Mouse (Mus musculus) liver, postnatal 0 days (tissue): ENCODE measurements around the gene Ndufa13. TPM values are rescaled to one million over a fixed set of nuclear protein-coding genes. Genes with fewer than 3 reads are reported as not detected.

Experiments used
- ATAC-seq: fragments of 200-750 bp; cut with Nextera tagmentation; 2 replicates; pipeline ENCODE4 v1.8.0; 2017; ENCODE audit warnings: mild to moderate bottlenecking, moderate library complexity
- DNase-seq: peaks from one replicate; pipeline ENCODE4 v3.0.0-alpha.2; 2016
- H3K27ac ChIP-seq: fragments of 300-500 bp; sonication (generic); 2 replicates; pipeline ENCODE4 v1.5.1; 2014; ENCODE audit warnings: antibody characterized with exemption, moderate library complexity, mild to moderate bottlenecking, low read depth
- H3K27me3 ChIP-seq: fragments of 300-500 bp; sonication (generic); 2 replicates; pipeline ENCODE4 v1.6.1; 2014; ENCODE audit warnings: low read length, control low read depth, mixed read lengths; ENCODE audit not compliant: insufficient read depth
- H3K36me3 ChIP-seq: fragments of 300-500 bp; sonication (generic); replicated peaks from 2 replicates; pipeline ENCODE4 v1.6.1; 2014; ENCODE audit warnings: mild to moderate bottlenecking, control low read depth, low read length, moderate library complexity, mixed read lengths; ENCODE audit not compliant: insufficient read depth
- H3K4me1 ChIP-seq: fragments of 300-500 bp; sonication (generic); 2 replicates; pipeline ENCODE4 v1.6.1; 2014; ENCODE audit warnings: antibody characterized with exemption, mild to moderate bottlenecking, control low read depth; ENCODE audit not compliant: insufficient read depth
- H3K4me2 ChIP-seq: fragments of 300-500 bp; sonication (generic); 2 replicates; pipeline ENCODE4 v1.6.1; 2014; ENCODE audit warnings: low read depth, mild to moderate bottlenecking, low read length, moderate library complexity, mixed read lengths
- H3K4me3 ChIP-seq: fragments of 300-500 bp; sonication (generic); 2 replicates; pipeline ENCODE4 v1.5.1; 2014; ENCODE audit warnings: low read depth, low read length
- H3K9ac ChIP-seq: fragments of 300-500 bp; sonication (generic); replicated peaks from 2 replicates; pipeline ENCODE4 v1.6.1; 2014; ENCODE audit warnings: mild to moderate bottlenecking, moderate library complexity
- H3K9me3 ChIP-seq: fragments of 300-500 bp; sonication (generic); 2 replicates; pipeline ENCODE4 v1.6.1; 2016; ENCODE audit warnings: mild to moderate bottlenecking, control low read depth, low read length, mixed read lengths
- CTCF ChIP-seq: sonication (generic); IDR thresholded peaks from 2 replicates; pipeline ENCODE4 v1.5.1; 2016; ENCODE audit warnings: antibody characterized with exemption, low read depth
- EP300 ChIP-seq: IDR thresholded peaks from 2 replicates; pipeline ENCODE4 v1.6.1; 2016; ENCODE audit warnings: antibody characterized with exemption, low read depth, mild to moderate bottlenecking
- WGBS: fragments of 180-500 bp; shearing (Covaris S2); extraction: QIAGEN DNeasy Blood & Tissue Kit; methylation state at CpG from one replicate; pipeline ENCODE4 v1.1.7; 2014; ENCODE audit not compliant: insufficient replicate concordance; 5-methylcytosine and 5-hydroxymethylcytosine counted together
- polyA plus RNA-seq: library from polyadenylated mRNA; unstranded; fragments of >200 nt; fragmentation: Nextera tagmentation; extraction: Ambion mirVana; gene quantifications from 2 replicates; pipeline ENCODE4 v1.2.1, GENCODE M21; 2015

The Ndufa13 gene
- polyA plus RNA-seq, 1 experiment from 2014 or later: 152 TPM

- Histone ChIP-seq H3K4me3 (no peak overlapping the region), H3K27ac (no peak overlapping the region), H3K36me3 (peaks cover 19% of the 10 kb centered on the region), H3K27me3 (no peaks in the 10 kb centered on the region), H3K4me2 (no peak overlapping the region), H3K4me1 (peaks cover 37% of the 10 kb centered on the region), H3K9ac (no peak overlapping the region), H3K9me3 (no peaks in the 10 kb centered on the region)
- TF ChIP-seq CTCF (no peak), EP300 (no peak)
- DNase-seq (no peak), ATAC-seq (no peak)
- 67% methylated on average over 3 of the region's 3 CpGs for WGBS
Observed at GRCm38 (mm10) chr8:69937466-69937865, 35.1 kb upstream of the Ndufa13 start.

- TF ChIP-seq EP300 (no peak), CTCF (no peak)
- H3K9me3 ChIP-seq: no peaks in the 10 kb centered on the region
- no peak overlapping the region; the same call in 1 of the 2 replicates for H3K27ac ChIP-seq
- no peak overlapping the region for H3K4me2 ChIP-seq
- no peak overlapping the region for H3K4me3 ChIP-seq
- peaks cover 19% of the 10 kb centered on the region for H3K36me3 ChIP-seq
- H3K27me3 ChIP-seq: no peaks in the 10 kb centered on the region
- peak; percentile 65 for ATAC-seq
- WGBS: 78% methylated on average over 7 of the region's 7 CpGs
- no peak overlapping the region for H3K9ac ChIP-seq
- H3K4me1 ChIP-seq: peaks cover 35% of the 10 kb centered on the region
- DNase-seq: no peak
Observed at GRCm38 (mm10) chr8:69936050-69936794, 33.9 kb upstream of the Ndufa13 start.

- H3K27ac ChIP-seq: no peak overlapping the region
- H3K9ac ChIP-seq: no peak overlapping the region
- TF ChIP-seq EP300 (no peak), CTCF (no peak)
- H3K4me2 ChIP-seq: no peak overlapping the region
- DNase-seq: no peak
- no peaks in the 10 kb centered on the region for H3K9me3 ChIP-seq
- H3K4me1 ChIP-seq: peaks cover 30% of the 10 kb centered on the region
- H3K27me3 ChIP-seq: no peaks in the 10 kb centered on the region
- no peak overlapping the region for H3K4me3 ChIP-seq
- WGBS: 98% methylated on average over 3 of the region's 3 CpGs
- H3K36me3 ChIP-seq: peaks cover 19% of the 10 kb centered on the region
- no peak for ATAC-seq
Observed at GRCm38 (mm10) chr8:69935431-69935830, 33.1 kb upstream of the Ndufa13 start.

- H3K36me3 ChIP-seq: peaks cover 21% of the 10 kb centered on the region
- no peak overlapping the region for H3K4me2 ChIP-seq
Observed at GRCm38 (mm10) chr8:69934582-69934981, 32.2 kb upstream of the Ndufa13 start.

GRCm38 (mm10) chr8:69933811-69934210, 31.5 kb upstream of the Ndufa13 start:
- H3K36me3 ChIP-seq: peaks cover 21% of the 10 kb centered on the region
- H3K4me1 ChIP-seq: peaks cover 19% of the 10 kb centered on the region
- no peaks in the 10 kb centered on the region for H3K9me3 ChIP-seq
- no peak overlapping the region for H3K9ac ChIP-seq
- WGBS: 51% methylated on average over 2 of the region's 2 CpGs
- ATAC-seq (no peak), DNase-seq (no peak)
- H3K27ac ChIP-seq: no peak overlapping the region
- H3K27me3 ChIP-seq: no peaks in the 10 kb centered on the region
- H3K4me3 ChIP-seq: no peak overlapping the region
- H3K4me2 ChIP-seq: no peak overlapping the region
- TF ChIP-seq CTCF (no peak), EP300 (no peak)

More at GRCm38 (mm10) chr8:69934582-69934981, 32.2 kb upstream of the Ndufa13 start:
- ATAC-seq (no peak), DNase-seq (no peak)
- no peaks in the 10 kb centered on the region for H3K9me3 ChIP-seq
- H3K4me1 ChIP-seq: peaks cover 22% of the 10 kb centered on the region
- WGBS: 69% methylated on average over 5 of the region's 5 CpGs
- no peak for TF ChIP-seq EP300
- TF ChIP-seq CTCF: no peak
- H3K4me3 ChIP-seq: no peak overlapping the region
- no peak overlapping the region for H3K9ac ChIP-seq
- H3K27ac ChIP-seq: no peak overlapping the region
- H3K27me3 ChIP-seq: no peaks in the 10 kb centered on the region

- H3K27me3 ChIP-seq: no peaks in the 10 kb centered on the region
- H3K4me2 ChIP-seq: no peak overlapping the region
- H3K36me3 ChIP-seq: peaks cover 14% of the 10 kb centered on the region; the same call in 1 of the 2 replicates
- no peak overlapping the region for H3K27ac ChIP-seq
- H3K9me3 ChIP-seq: no peaks in the 10 kb centered on the region
- no peak overlapping the region for H3K9ac ChIP-seq
- no peak for ATAC-seq
- no peak for DNase-seq
- TF ChIP-seq EP300: no peak
- TF ChIP-seq CTCF: no peak
- peaks cover 21% of the 10 kb centered on the region for H3K4me1 ChIP-seq
- no peak overlapping the region for H3K4me3 ChIP-seq
Observed at GRCm38 (mm10) chr8:69926901-69927300, 24.5 kb upstream of the Ndufa13 start.
